Mouse (Mus musculus) neural tube, embryonic 15.5 days (tissue): ENCODE results near the gene 2610528A11Rik. TPM values are rescaled to one million over a fixed set of nuclear protein-coding genes. Genes with fewer than 3 reads are reported as not detected.
A peak's percentile ranks its signal among the peaks of the same experiment; 100 is the strongest.

Source experiments
- ATAC-seq: fragments of 200-750 bp; cut with Nextera tagmentation; 2 replicates; pipeline ENCODE4 v1.8.0; 2017; ENCODE audit warnings: mild to moderate bottlenecking, moderate TSS enrichment, moderate library complexity; ENCODE audit not compliant: low FRiP score
- H3K27ac ChIP-seq: fragments of 300-500 bp; sonication (generic); replicated peaks from 2 replicates; pipeline ENCODE4 v1.5.1; 2015; ENCODE audit warnings: mild to moderate bottlenecking, inconsistent platforms
- H3K27me3 ChIP-seq: fragments of 300-500 bp; sonication (generic); replicated peaks from 2 replicates; pipeline ENCODE4 v1.6.1; 2015; ENCODE audit warnings: inconsistent platforms
- H3K36me3 ChIP-seq: fragments of 300-500 bp; sonication (generic); 2 replicates; pipeline ENCODE4 v1.6.1; 2015; ENCODE audit warnings: inconsistent platforms
- H3K4me1 ChIP-seq: fragments of 300-500 bp; sonication (generic); 2 replicates; pipeline ENCODE4 v1.6.1; 2015; ENCODE audit warnings: inconsistent platforms
- H3K4me2 ChIP-seq: fragments of 300-500 bp; sonication (generic); 2 replicates; pipeline ENCODE4 v1.6.1; 2015; ENCODE audit warnings: inconsistent platforms, mild to moderate bottlenecking, moderate library complexity
- H3K4me3 ChIP-seq: fragments of 300-500 bp; sonication (generic); replicated peaks from 2 replicates; pipeline ENCODE4 v1.5.1; 2015; ENCODE audit warnings: mild to moderate bottlenecking, inconsistent platforms
- H3K9ac ChIP-seq: fragments of 300-500 bp; sonication (generic); replicated peaks from 2 replicates; pipeline ENCODE4 v1.6.1; 2015; ENCODE audit warnings: mild to moderate bottlenecking, inconsistent platforms
- H3K9me3 ChIP-seq: fragments of 300-500 bp; sonication (generic); replicated peaks from 2 replicates; pipeline ENCODE4 v1.6.1; 2016; ENCODE audit warnings: inconsistent platforms
- WGBS: fragments of 180-500 bp; shearing (Covaris S2); methylation state at CpG from one replicate; pipeline ENCODE4 v1.1.7; 2015; ENCODE audit warnings: mixed read lengths; 5-methylcytosine and 5-hydroxymethylcytosine counted together
- polyA plus RNA-seq: library from polyadenylated mRNA; unstranded; fragments of >200 nt; fragmentation: Nextera tagmentation; extraction: Ambion mirVana; gene quantifications from 2 replicates; pipeline ENCODE4 v1.2.1, GENCODE M21; 2015

The 2610528A11Rik gene
- polyA plus RNA-seq, 1 experiment from 2014 or later = 0.91 TPM

DNA sequence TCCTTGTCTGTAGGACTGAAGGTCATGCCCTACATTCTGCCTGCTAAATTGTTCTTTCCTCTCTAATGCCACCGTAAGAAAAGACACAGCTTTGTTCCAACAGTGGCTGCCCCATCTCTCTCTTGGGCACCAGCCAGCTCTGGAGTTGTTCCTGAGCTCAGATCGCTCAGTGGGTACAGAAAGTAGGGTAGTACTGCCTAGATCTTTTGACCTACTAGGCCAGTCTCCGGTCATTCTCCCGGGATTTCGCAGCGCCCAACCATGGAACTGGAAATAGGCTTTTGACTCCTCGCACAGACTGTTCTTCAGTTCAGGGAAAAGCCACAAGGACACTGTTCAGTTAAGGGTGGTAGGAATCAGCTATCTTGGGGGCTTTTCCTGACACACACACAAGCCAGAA lies 891 bp downstream of the 2610528A11Rik start:
- Histone ChIP-seq H3K4me3 (no peak overlapping the region), H3K27me3 (no peaks in the 10 kb centered on the region), H3K4me1 (no peaks in the 10 kb centered on the region), H3K4me2 (no peak overlapping the region), H3K36me3 (0 out of 2 replicates have a peak, but pooled peaks cover 4% of the 10 kb centered on the region), H3K27ac (no peak overlapping the region), H3K9me3 (no peaks in the 10 kb centered on the region), H3K9ac (no peak overlapping the region)
- WGBS = 92% methylated on average over 7 of the region's 7 CpGs
- no peak for ATAC-seq

DNA sequence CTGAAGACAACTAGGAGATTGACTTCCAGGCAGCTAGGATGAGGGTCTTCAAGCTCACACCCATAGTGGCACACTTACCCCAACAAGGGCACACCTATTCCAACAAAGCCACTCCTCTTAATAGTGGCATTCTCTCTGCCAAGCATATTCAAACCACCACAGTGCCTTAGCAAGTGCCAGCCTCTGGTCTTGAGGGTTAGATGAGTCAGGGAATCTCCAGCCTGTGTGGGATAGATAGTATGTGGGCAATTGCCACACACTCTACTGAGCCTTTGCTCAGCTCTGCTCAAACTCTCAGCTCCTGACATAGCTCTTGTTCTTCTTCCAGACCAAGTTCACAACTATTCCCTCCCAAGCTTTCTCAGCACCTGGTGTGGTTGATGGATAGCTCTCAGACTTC lies 2.5 kb downstream of the 2610528A11Rik start:
- no peak overlapping the region for H3K9ac ChIP-seq
- H3K36me3 ChIP-seq = no peaks in the 10 kb centered on the region
- ATAC-seq = no peak
- H3K27me3 ChIP-seq = no peaks in the 10 kb centered on the region
- no peak overlapping the region for H3K4me3 ChIP-seq
- no peaks in the 10 kb centered on the region for H3K9me3 ChIP-seq
- no peaks in the 10 kb centered on the region for H3K4me1 ChIP-seq
- no peak overlapping the region for H3K27ac ChIP-seq
- no peak overlapping the region for H3K4me2 ChIP-seq

DNA sequence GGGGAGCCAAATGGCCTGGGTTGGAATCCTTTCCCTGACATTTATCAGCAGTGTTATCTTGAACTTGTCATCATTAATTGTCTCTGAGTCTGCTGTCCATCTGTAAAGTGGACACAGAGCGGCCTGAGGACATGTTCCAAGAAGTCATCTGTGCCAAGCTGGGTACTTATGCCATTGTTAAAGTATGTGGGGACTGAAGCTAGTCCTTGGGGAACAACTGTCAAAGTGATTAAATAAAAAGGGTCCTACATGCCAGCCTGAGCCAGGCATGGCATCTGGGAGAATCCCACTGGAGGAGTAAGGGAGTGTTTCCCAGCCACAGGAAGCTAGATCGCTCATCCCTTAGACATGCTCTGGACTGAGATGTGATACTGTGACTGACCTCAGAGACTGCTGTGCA lies 3.4 kb downstream of the 2610528A11Rik start:
- Histone ChIP-seq H3K36me3 (no peaks in the 10 kb centered on the region), H3K4me1 (no peaks in the 10 kb centered on the region), H3K4me2 (no peak overlapping the region), H3K9me3 (no peaks in the 10 kb centered on the region), H3K9ac (no peak overlapping the region), H3K27ac (no peak overlapping the region), H3K27me3 (no peaks in the 10 kb centered on the region), H3K4me3 (no peak overlapping the region)
- ATAC-seq = no peak
- 62% methylated on average over 2 of the region's 2 CpGs for WGBS

DNA sequence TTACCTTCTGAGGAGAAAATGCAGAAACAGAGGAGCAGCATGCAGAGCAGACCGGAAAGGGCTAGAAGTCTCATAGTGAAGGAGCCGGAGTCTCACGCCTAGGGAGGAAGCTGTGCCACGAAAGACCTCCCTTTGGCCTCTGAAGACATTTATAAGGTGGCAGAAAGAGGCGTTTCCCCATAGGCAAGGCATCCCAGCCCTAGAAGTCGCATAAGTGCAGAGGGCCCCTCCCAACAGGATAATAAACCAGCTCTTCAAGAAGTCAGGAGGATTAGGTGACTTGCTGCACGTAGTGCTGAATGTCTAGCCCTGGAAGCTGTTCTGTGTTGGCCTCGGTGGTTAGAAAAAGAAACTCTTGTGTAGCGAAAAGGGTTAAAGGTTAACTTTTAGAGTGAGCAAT lies 3.8 kb downstream of the 2610528A11Rik start:
- no peak overlapping the region for H3K4me2 ChIP-seq
- no peaks in the 10 kb centered on the region for H3K9me3 ChIP-seq
- no peak overlapping the region for H3K4me3 ChIP-seq
- no peak for ATAC-seq
- 16% methylated on average over 9 of the region's 9 CpGs for WGBS
- no peak overlapping the region for H3K27ac ChIP-seq
- H3K27me3 ChIP-seq = no peaks in the 10 kb centered on the region
- H3K36me3 ChIP-seq = no peaks in the 10 kb centered on the region
- no peak overlapping the region for H3K9ac ChIP-seq
- H3K4me1 ChIP-seq = no peaks in the 10 kb centered on the region

DNA sequence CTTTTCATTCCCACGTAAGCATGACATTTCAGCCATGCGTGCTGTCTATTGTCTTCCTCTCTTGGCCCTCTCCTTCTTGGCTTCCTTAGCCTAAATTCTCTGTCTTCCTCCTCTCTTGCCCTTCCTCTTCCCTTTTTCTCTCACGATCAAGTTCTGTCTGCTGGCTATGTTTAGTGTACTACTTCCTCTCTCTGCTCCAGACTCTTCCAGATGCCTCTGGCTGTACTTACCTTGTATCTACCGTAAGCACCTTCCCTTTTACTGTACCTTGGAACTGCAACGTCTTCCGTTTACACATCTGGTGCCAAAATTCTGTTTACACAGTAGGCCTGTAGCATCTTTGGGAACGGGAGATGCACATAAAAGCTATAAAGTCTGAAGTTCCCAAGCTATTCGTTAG lies 4.4 kb downstream of the 2610528A11Rik start:
- WGBS = 77% methylated on average over 8 of the region's 8 CpGs
- Histone ChIP-seq H3K4me1 (no peaks in the 10 kb centered on the region), H3K4me2 (no peak overlapping the region), H3K4me3 (no peak overlapping the region), H3K9me3 (no peaks in the 10 kb centered on the region), H3K27me3 (no peaks in the 10 kb centered on the region), H3K36me3 (no peaks in the 10 kb centered on the region), H3K9ac (no peak overlapping the region), H3K27ac (no peak overlapping the region)
- ATAC-seq = no peak

DNA sequence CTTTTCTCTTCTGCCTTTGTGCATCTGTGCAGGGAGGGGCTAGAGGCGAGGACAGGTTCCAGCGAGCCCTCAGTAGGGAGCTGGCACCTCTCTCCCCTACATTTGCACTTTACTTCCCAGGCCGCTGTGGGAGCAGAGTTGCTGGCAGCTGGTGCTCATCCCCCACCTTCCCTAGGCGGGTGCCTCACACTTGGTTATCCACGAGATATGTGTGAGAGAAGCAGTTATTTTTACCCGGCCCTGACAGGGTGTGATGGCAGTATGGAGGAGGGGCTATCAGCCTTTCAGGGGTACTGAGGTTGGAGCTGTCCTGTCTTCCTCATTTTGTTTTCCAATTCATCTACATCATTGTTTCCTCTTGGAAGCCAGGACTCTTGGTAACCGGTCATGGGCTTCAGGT lies 8.0 kb downstream of the 2610528A11Rik start:
- no peak for ATAC-seq
- no peak overlapping the region for H3K4me3 ChIP-seq
- 43% methylated on average over 7 of the region's 7 CpGs for WGBS
- H3K4me1 ChIP-seq = no peaks in the 10 kb centered on the region
- H3K36me3 ChIP-seq = no peaks in the 10 kb centered on the region
- H3K9me3 ChIP-seq = no peaks in the 10 kb centered on the region
- no peak overlapping the region for H3K27ac ChIP-seq
- H3K9ac ChIP-seq = no peak overlapping the region
- H3K27me3 ChIP-seq = no peaks in the 10 kb centered on the region
- no peak overlapping the region for H3K4me2 ChIP-seq

DNA sequence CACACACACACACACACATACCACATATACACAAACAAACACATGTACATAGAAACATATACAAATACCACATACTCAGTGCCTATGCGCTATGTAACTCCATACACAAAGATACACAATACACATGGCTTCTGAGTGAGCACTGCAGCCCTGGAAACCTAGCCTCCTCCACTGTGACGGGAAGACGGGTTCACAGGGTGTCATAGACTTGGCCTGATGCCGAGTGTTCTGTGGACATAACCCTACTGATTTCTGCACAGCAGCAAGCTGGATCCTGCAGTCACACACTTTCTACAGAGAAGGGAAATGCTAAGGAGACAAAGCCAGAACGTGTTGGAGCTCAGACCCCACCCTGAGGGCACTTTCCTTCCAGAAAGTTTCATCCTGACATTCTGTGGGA lies 9.1 kb downstream of the 2610528A11Rik start:
- Histone ChIP-seq H3K9ac (no peak overlapping the region), H3K9me3 (no peaks in the 10 kb centered on the region), H3K4me2 (no peak overlapping the region), H3K36me3 (no peaks in the 10 kb centered on the region), H3K4me3 (no peak overlapping the region), H3K27me3 (no peaks in the 10 kb centered on the region), H3K4me1 (no peaks in the 10 kb centered on the region), H3K27ac (no peak overlapping the region)
- WGBS = 62% methylated on average over 5 of the region's 5 CpGs
- ATAC-seq = no peak

DNA sequence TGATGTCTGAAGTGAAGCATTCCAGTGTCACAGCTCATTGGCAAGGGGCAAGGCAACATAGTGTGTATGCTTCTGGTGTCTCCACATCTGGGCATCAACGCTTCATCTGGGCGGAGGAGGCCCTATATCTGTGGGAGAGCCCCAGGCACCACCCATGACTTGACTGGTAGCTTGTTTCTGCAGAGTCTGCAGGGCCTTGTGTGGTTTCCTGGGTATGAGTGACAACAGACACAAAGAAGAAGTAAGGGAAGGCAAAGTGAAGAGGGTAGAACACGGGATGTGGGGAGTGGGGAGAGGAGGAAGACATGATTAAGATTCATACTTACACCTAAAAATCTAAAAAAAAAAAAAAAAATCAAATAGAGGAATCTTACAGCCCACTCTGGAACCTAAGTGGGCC lies 11.3 kb downstream of the 2610528A11Rik start:
- no peak for ATAC-seq
- Histone ChIP-seq H3K9ac (no peak overlapping the region), H3K4me1 (peaks cover 11% of the 10 kb centered on the region), H3K27ac (no peak overlapping the region), H3K36me3 (no peaks in the 10 kb centered on the region), H3K27me3 (peaks cover 10% of the 10 kb centered on the region; the same call in 1 of the 2 replicates), H3K9me3 (no peaks in the 10 kb centered on the region), H3K4me2 (no peak overlapping the region), H3K4me3 (no peak overlapping the region)
- WGBS = 87% methylated on average over 3 of the region's 3 CpGs

DNA sequence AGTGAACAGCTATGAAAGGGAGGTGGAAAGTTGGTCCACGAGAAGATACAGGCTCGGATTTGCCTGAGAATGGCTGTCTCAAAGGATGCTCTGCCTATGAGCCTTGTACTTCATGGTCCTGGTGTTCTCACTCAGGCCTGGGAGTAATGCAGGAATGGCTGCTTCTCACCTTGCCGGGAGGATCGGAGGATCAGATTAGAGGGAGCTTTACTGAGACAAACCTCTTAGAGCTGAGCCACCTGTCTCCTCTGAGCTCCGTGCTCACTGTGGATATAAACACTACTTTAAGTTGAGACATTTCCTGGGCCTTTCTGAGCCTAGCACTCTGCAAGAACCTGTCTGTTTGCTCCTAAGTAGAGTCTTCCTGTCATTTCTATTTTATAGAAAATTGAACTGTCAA lies 12.3 kb downstream of the 2610528A11Rik start:
- no peak for ATAC-seq
- Histone ChIP-seq H3K9ac (no peak overlapping the region), H3K27me3 (peaks cover 10% of the 10 kb centered on the region), H3K4me1 (peaks cover 11% of the 10 kb centered on the region), H3K4me2 (no peak overlapping the region), H3K36me3 (no peaks in the 10 kb centered on the region), H3K4me3 (no peak overlapping the region), H3K27ac (no peak overlapping the region), H3K9me3 (no peaks in the 10 kb centered on the region)
- 86% methylated on average over 5 of the region's 5 CpGs for WGBS

DNA sequence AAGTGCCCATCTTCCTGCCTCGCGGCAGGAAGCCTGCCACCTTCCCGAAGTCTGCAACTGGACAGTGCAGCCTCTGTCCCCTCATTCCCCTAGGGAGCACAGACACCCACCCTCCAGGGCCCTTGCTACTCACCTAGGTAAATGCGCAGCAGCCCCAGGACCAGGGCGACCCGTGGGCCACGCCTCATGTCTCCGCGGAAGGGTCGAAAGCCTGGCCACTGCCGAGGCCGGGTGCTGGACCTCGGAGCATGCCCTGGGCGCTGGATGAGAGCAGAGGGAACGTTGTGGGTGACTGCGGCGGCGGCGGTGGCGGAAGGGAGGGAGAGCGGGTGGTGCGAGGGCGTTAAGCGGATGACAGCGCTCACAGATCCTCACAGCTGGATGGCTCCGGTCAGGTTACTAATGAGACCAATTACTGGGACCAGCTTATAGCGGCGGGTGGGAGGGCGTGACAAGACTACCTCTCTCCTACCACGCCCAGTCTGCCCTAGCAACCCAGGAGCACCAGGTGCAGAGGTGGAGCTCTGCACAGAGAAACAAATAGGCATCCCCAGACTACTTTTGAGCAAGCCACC lies 15.8 kb downstream of the 2610528A11Rik start, which contains the start of gene Cdhr1:
Gene Cdhr1, minus strand, starts transcription at position 392 of the 575 bp plus-strand sequence.
- peak; percentile 67 for ATAC-seq
- H3K27ac ChIP-seq = no peak within 1 kb of the TSS
- H3K4me3 ChIP-seq = peak within 1 kb of the TSS; percentile 50
- H3K4me1 ChIP-seq = peaks cover 11% of the 10 kb centered on the region
- no peaks in the 10 kb centered on the region for H3K9me3 ChIP-seq
- peak within 1 kb of the TSS; percentile 60 for H3K9ac ChIP-seq
- H3K4me2 ChIP-seq = peak within 1 kb of the TSS; percentile 92
- H3K36me3 ChIP-seq = no peaks in the 10 kb centered on the region
- WGBS = 1% methylated on average over 29 of the region's 30 CpGs
- peaks cover 10% of the 10 kb centered on the region for H3K27me3 ChIP-seq

DNA sequence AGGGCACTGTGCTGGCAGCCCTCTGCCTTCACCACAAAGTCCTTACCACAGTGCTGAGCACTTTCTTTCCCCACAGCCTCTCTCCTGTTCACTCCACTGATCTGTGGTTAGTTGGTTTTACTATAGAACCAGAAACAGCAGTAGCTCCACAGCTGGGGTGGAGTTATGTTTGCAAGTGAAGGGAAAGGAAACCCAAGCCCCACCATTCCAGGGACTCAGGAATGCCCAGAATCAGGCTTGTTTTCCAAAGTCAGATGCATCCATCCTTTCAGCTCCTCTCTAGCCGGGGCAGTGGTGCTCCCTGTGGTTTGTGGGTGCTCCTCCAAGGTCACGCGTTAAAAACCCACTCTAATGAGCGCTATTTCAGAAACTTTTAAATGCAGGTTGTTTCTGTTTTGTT lies 18.3 kb downstream of the 2610528A11Rik start:
- no peak overlapping the region for H3K9ac ChIP-seq
- no peak overlapping the region for H3K4me2 ChIP-seq
- peaks cover 11% of the 10 kb centered on the region for H3K4me1 ChIP-seq
- peaks cover 10% of the 10 kb centered on the region for H3K27me3 ChIP-seq
- 90% methylated on average over 4 of the region's 4 CpGs for WGBS
- no peak for ATAC-seq
- no peaks in the 10 kb centered on the region for H3K36me3 ChIP-seq
- H3K4me3 ChIP-seq = no peak overlapping the region
- H3K27ac ChIP-seq = no peak overlapping the region
- H3K9me3 ChIP-seq = no peaks in the 10 kb centered on the region

DNA sequence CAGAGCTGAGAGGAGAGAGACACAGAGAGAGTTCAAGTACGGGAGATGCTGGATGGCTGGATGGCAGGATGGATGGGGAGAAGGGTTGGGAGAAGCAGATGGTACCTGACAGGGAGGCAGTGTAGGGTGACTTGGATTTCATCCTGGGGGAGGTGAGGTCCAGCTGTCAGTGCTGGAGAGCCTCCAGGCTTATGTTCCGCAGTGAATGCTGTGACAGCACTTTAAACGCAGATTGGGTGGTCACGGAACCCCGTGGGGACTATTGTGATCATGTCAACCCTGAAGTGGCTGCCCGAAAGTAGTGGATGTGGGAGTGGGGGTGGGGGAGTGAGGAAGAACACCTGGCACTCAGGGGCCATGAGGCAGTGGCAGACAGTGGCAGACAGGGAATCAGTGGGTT lies 19.4 kb downstream of the 2610528A11Rik start:
- Histone ChIP-seq H3K9me3 (no peaks in the 10 kb centered on the region), H3K4me2 (no peak overlapping the region), H3K4me1 (peaks cover 11% of the 10 kb centered on the region)

DNA sequence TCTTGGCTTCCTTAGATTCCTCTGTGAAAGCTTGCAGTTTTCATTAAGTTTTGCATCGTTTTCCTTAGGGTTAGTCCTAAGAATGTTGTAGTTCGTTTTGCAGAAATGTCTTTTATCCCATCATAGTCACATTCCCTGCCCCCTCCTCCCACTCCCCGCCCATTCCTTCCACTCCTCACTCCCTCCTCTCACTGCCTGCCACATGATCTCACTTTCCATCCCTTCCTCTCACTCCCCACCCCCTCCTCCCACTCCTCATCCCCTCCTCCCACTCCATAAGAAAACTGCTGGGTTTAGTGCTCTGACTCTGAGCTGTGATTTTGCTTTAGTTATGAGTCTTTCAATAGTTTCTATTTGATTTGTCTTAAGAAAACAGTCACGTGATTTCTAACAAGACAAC lies 30.1 kb downstream of the 2610528A11Rik start:
- no peaks in the 10 kb centered on the region for H3K4me1 ChIP-seq
- no peaks in the 10 kb centered on the region for H3K27me3 ChIP-seq
- H3K36me3 ChIP-seq = no peaks in the 10 kb centered on the region
- H3K9me3 ChIP-seq = no peaks in the 10 kb centered on the region
- H3K4me2 ChIP-seq = no peak overlapping the region
- H3K27ac ChIP-seq = no peak overlapping the region
- ATAC-seq = no peak
- 39% methylated on average over 4 of the region's 4 CpGs for WGBS
- no peak overlapping the region for H3K4me3 ChIP-seq
- no peak overlapping the region for H3K9ac ChIP-seq

More for the DNA sequence above, 19.4 kb downstream of the 2610528A11Rik start:
- no peak overlapping the region for H3K27ac ChIP-seq
- no peak overlapping the region for H3K9ac ChIP-seq
- H3K4me3 ChIP-seq = no peak overlapping the region
- no peak for ATAC-seq
- peaks cover 9% of the 10 kb centered on the region for H3K27me3 ChIP-seq
- H3K36me3 ChIP-seq = no peaks in the 10 kb centered on the region
- 55% methylated on average over 6 of the region's 6 CpGs for WGBS
